Mouse (Mus musculus): ENCODE results near the gene Wfdc15b. TPM values are rescaled to one million over a fixed set of nuclear protein-coding genes. Genes with fewer than 3 reads are reported as not detected.

The Wfdc15b gene
- polyA plus RNA-seq, 1 experiment = 0.16 TPM

DNA sequence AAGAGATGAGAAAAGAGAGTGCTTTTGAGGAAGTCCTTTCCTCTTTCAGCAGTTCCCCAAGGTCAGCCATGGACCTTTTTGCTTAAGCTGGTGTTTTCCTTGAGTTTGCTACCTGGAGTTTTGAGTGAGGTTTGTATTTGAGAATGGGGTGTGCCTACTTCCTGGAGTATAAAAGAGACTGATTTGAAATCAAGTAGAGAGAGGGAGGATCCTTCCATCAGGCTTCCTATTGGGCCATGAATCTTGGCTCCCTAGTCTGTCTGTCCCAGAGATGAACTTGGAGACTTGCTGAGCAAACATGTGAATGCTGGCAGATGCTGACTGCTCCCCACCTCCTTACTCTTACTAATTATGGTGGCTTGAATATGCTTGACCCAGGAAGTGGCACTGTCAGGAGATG lies 29.2 kb downstream of the Wfdc15b start:
- TF ChIP-seq CTCF (IDR thresholded peaks at IDR 0.05; ENCODE audit: extremely low read depth, insufficient read depth, insufficient read length, insufficient replicate concordance) (no peak), POLR2A (IDR thresholded peaks at IDR 0.05; ENCODE audit: low read depth, low read length) (no peak)
- Histone ChIP-seq H3K4me1 (ENCODE audit: control insufficient read depth, insufficient read depth, insufficient read length) (no peaks in the 10 kb centered on the region), H3K27ac (ENCODE audit: insufficient read depth, low read length) (no peak overlapping the region), H3K27me3 (ENCODE audit: control insufficient read depth, insufficient read depth, low read length) (no peaks in the 10 kb centered on the region), H3K4me3 (ENCODE audit: extremely low read depth, insufficient read depth, insufficient read length) (no peak overlapping the region), H3K36me3 (ENCODE audit: control insufficient read depth, insufficient read depth, low read length) (no peaks in the 10 kb centered on the region)
- DNase-seq (ENCODE audit: low read depth in 1 of 2, low spot score in 2 of 2) = no peak

DNA sequence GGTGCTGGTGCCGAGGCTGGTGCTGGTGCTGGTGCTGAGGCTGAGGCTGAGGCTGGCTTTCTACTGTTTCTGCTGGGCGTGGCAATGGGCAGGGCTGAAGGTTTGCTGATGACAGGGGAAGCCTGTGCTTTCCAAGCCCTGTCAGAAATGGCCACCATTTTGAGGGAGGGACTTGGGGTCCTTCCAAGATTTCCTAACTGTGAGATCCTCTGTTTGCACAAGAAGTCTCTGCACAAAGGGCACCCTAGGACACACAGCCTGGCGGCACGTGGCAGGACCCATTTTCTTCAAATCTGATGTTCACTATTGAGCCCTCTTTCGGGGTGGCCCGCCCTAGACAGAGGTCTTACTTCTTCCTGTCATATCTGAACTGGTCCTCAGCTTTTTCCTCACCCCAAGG lies 30.9 kb downstream of the Wfdc15b start, which contains the start of gene Wfdc12:
TSS of gene Wfdc12 (minus strand) at position 33 of the 400 bp plus-strand sequence.
- DNase-seq (ENCODE audit: low read depth in 1 of 2, low spot score in 2 of 2) = no peak
- 87% methylated on average over 6 of the region's 6 CpGs for WGBS
- TF ChIP-seq POLR2A (IDR thresholded peaks at IDR 0.05; ENCODE audit: low read depth, low read length) = no peak
- TF ChIP-seq CTCF (IDR thresholded peaks at IDR 0.05; ENCODE audit: extremely low read depth, insufficient read depth, insufficient read length, insufficient replicate concordance) = no peak

DNA sequence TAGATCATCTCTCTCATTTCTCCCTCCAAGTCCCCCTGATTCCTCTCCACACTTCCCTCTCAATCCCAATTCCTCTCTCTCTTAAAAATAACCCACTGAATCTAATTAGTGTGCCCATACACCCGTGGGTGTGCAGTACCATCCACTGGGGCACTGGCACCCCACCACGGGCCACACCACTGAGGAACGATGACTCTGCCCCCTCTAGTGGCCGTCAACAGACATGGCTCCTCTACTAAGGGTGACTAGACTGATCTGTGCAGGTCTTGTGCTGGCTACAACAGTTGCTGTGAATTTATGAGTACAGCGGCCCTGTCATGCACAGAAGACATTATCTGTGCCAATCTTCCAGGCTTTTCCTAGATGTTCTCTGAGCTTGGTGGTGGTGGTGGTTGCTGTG lies 32.7 kb downstream of the Wfdc15b start:
- 20% methylated on average over 5 of the region's 5 CpGs for WGBS
- no peak overlapping the region for H3K27ac ChIP-seq (ENCODE audit: insufficient read depth, low read length)
- no peaks in the 10 kb centered on the region for H3K27me3 ChIP-seq (ENCODE audit: control insufficient read depth, insufficient read depth, low read length)
- H3K4me1 ChIP-seq (ENCODE audit: control insufficient read depth, insufficient read depth, insufficient read length) = peaks cover 5% of the 10 kb centered on the region; the same call in 1 of the 2 replicates
- TF ChIP-seq POLR2A (IDR thresholded peaks at IDR 0.05; ENCODE audit: low read depth, low read length) (no peak), CTCF (IDR thresholded peaks at IDR 0.05; ENCODE audit: extremely low read depth, insufficient read depth, insufficient read length, insufficient replicate concordance) (peak; percentile 57; the same call in 1 of the 2 replicates)
- DNase-seq (ENCODE audit: low read depth in 1 of 2, low spot score in 2 of 2) = no peak
- H3K36me3 ChIP-seq (ENCODE audit: control insufficient read depth, insufficient read depth, low read length) = no peaks in the 10 kb centered on the region
- H3K4me3 ChIP-seq (ENCODE audit: extremely low read depth, insufficient read depth, insufficient read length) = no peak overlapping the region

More for the DNA sequence above, 30.9 kb downstream of the Wfdc15b start, which contains the start of gene Wfdc12:
- no peak within 1 kb of the TSS for H3K4me3 ChIP-seq (ENCODE audit: extremely low read depth, insufficient read depth, insufficient read length)
- no peak within 1 kb of the TSS for H3K27ac ChIP-seq (ENCODE audit: insufficient read depth, low read length)
- H3K4me1 ChIP-seq (ENCODE audit: control insufficient read depth, insufficient read depth, insufficient read length) = no peaks in the 10 kb centered on the region
- H3K36me3 ChIP-seq (ENCODE audit: control insufficient read depth, insufficient read depth, low read length) = no peaks in the 10 kb centered on the region
- no peaks in the 10 kb centered on the region for H3K27me3 ChIP-seq (ENCODE audit: control insufficient read depth, insufficient read depth, low read length)

DNA sequence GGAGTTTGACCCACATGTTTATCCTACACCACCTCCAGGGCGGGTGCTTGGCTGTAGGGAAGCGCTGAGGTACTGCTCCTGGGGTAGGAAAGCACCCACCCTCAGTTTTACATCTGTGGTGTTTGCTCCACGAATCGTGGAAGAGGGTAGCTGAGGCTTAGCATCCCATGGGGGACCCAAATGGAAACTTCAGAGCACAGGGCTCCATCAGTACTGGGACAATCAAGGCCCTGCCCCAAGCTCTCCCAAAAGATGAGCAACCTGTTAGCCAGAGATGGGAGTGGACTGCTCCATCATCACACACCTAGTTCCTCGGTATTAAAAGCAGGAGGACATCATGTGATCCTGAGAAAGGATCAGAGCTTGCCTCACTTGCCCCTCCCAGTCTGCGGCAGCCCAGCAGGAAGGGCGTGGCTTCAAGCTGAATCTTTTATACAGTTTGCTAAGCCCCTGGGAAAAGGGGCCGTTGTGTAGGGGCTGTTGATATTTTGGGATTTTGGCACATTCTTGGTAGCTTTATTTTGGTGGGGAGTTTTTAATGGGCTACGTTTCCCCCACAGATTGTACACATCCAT lies 37.2 kb downstream of the Wfdc15b start:
- DNase-seq (ENCODE audit: low read depth in 1 of 2, low spot score in 2 of 2) = no peak
- no peaks in the 10 kb centered on the region for H3K27me3 ChIP-seq (ENCODE audit: control insufficient read depth, insufficient read depth, low read length)
- no peak overlapping the region for H3K27ac ChIP-seq (ENCODE audit: insufficient read depth, low read length)
- peaks cover 5% of the 10 kb centered on the region; the same call in 1 of the 2 replicates for H3K4me1 ChIP-seq (ENCODE audit: control insufficient read depth, insufficient read depth, insufficient read length)
- no peaks in the 10 kb centered on the region for H3K36me3 ChIP-seq (ENCODE audit: control insufficient read depth, insufficient read depth, low read length)
- WGBS = 35% methylated on average over 9 of the region's 9 CpGs
- no peak overlapping the region for H3K4me3 ChIP-seq (ENCODE audit: extremely low read depth, insufficient read depth, insufficient read length)
- TF ChIP-seq POLR2A (IDR thresholded peaks at IDR 0.05; ENCODE audit: low read depth, low read length) (no peak), CTCF (IDR thresholded peaks at IDR 0.05; ENCODE audit: extremely low read depth, insufficient read depth, insufficient read length, insufficient replicate concordance) (no peak)

DNA sequence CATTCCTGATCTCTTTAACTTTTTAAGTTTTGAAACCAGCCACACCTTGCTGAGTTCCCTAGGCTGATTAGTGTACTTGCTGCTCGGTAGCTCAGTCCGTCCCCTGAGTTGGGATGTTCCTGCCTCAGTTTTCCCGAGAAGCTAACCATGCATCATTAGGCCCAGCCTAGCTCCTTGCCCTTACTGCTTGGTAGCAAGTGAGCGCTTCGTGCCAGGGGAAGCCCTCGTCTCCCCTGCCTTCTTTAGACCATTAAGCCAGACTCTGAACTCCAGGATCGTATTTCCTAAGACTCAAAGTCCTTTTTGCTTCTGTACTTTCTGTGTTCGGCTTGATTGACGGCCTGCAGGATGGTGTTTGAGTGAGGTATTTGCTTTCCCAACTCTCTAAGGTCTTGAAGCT lies 38.1 kb downstream of the Wfdc15b start:
- TF ChIP-seq POLR2A (IDR thresholded peaks at IDR 0.05; ENCODE audit: low read depth, low read length) = no peak
- TF ChIP-seq CTCF (IDR thresholded peaks at IDR 0.05; ENCODE audit: extremely low read depth, insufficient read depth, insufficient read length, insufficient replicate concordance) = no peak
- Histone ChIP-seq H3K36me3 (ENCODE audit: control insufficient read depth, insufficient read depth, low read length) (no peaks in the 10 kb centered on the region), H3K27ac (ENCODE audit: insufficient read depth, low read length) (no peak overlapping the region), H3K27me3 (ENCODE audit: control insufficient read depth, insufficient read depth, low read length) (no peaks in the 10 kb centered on the region), H3K4me3 (ENCODE audit: extremely low read depth, insufficient read depth, insufficient read length) (no peak overlapping the region), H3K4me1 (ENCODE audit: control insufficient read depth, insufficient read depth, insufficient read length) (peaks cover 5% of the 10 kb centered on the region; the same call in 1 of the 2 replicates)
- WGBS = 91% methylated on average over 9 of the region's 9 CpGs
- no peak for DNase-seq (ENCODE audit: low read depth in 1 of 2, low spot score in 2 of 2)

DNA sequence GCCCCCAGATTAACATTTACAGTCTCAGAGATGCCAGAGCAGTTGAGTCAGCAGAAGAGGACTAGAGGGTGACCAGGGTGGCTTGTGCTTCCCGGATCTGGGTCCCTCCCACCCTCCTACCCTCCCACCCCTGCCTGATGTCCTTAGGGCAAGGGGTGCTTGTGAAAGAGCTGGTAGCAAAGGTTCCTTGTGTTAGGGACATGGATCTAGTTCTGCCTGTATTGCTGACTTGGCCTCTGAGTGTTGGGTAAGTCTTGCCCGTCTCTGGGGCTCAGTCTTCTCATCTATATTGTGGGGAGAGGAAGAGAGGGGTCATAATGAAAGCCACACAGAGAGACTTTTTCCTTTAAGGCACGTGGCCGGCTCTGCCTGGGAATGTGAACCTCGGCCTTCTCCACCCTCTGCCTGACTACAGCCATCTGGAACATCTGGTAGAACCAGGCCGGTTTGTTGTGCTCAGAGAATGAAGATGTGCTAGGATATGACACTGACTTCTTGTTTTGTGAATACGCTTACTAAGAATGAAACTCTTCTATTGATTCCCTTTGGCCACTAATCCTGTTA lies 38.7 kb downstream of the Wfdc15b start, which contains the start of gene Wfdc5:
TSS of gene Wfdc5 (minus strand) at position 51 of the 564 bp plus-strand sequence.
- H3K36me3 ChIP-seq (ENCODE audit: control insufficient read depth, insufficient read depth, low read length) = no peaks in the 10 kb centered on the region
- no peak within 1 kb of the TSS for H3K4me3 ChIP-seq (ENCODE audit: extremely low read depth, insufficient read depth, insufficient read length)
- TF ChIP-seq CTCF (IDR thresholded peaks at IDR 0.05; ENCODE audit: extremely low read depth, insufficient read depth, insufficient read length, insufficient replicate concordance) (no peak), POLR2A (IDR thresholded peaks at IDR 0.05; ENCODE audit: low read depth, low read length) (no peak)
- no peaks in the 10 kb centered on the region for H3K27me3 ChIP-seq (ENCODE audit: control insufficient read depth, insufficient read depth, low read length)
- 83% methylated on average over 7 of the region's 7 CpGs for WGBS
- H3K27ac ChIP-seq (ENCODE audit: insufficient read depth, low read length) = no peak within 1 kb of the TSS
- H3K4me1 ChIP-seq (ENCODE audit: control insufficient read depth, insufficient read depth, insufficient read length) = peaks cover 5% of the 10 kb centered on the region; the same call in 1 of the 2 replicates
- no peak for DNase-seq (ENCODE audit: low read depth in 1 of 2, low spot score in 2 of 2)

DNA sequence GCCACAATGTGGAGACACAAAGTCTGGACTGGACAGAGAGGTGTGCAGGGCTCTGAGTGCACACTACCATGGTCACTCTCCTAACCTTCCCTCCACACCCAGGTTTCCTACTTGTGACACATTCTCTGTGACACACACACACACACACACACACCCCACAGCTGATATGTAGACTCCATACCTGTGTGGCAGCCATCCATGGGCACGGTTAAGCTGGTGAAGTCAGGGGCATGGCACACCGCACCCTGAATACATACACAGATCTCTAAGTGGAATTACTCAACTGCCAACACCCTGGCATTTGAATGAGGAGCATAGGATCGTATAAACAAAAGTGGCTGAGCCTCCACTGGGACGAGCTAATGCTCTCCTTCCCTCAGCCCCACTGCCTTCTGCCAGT lies 40.7 kb downstream of the Wfdc15b start:
- WGBS = 91% methylated on average over 4 of the region's 4 CpGs
- TF ChIP-seq CTCF (IDR thresholded peaks at IDR 0.05; ENCODE audit: extremely low read depth, insufficient read depth, insufficient read length, insufficient replicate concordance) = no peak

More for the DNA sequence above, 40.7 kb downstream of the Wfdc15b start:
- Histone ChIP-seq H3K36me3 (ENCODE audit: control insufficient read depth, insufficient read depth, low read length) (no peaks in the 10 kb centered on the region), H3K27me3 (ENCODE audit: control insufficient read depth, insufficient read depth, low read length) (no peaks in the 10 kb centered on the region), H3K27ac (ENCODE audit: insufficient read depth, low read length) (no peak overlapping the region), H3K4me3 (ENCODE audit: extremely low read depth, insufficient read depth, insufficient read length) (no peak overlapping the region), H3K4me1 (ENCODE audit: control insufficient read depth, insufficient read depth, insufficient read length) (peaks cover 5% of the 10 kb centered on the region; the same call in 1 of the 2 replicates)
- DNase-seq (ENCODE audit: low read depth in 1 of 2, low spot score in 2 of 2) = no peak

Measured in spleen, adult 2 months (tissue).